Mouse (Mus musculus): ENCODE measurements around the gene F2r. TPM values are rescaled to one million over a fixed set of nuclear protein-coding genes. Genes with fewer than 3 reads are reported as not detected.

The F2r gene
- polyA plus RNA-seq, 1 experiment = 97.4 TPM

- Histone ChIP-seq H3K79me2 (ENCODE audit: control insufficient read depth, insufficient read depth) (no peaks in the 10 kb centered on the region), H3K36me3 (ENCODE audit: control insufficient read depth, insufficient read depth) (no peaks in the 10 kb centered on the region), H3ac (ENCODE audit: control insufficient read depth, insufficient read length, low read depth) (no peak overlapping the region), H3K27me3 (ENCODE audit: control insufficient read depth, insufficient read depth, insufficient read length) (no peaks in the 10 kb centered on the region), H3K4me3 (ENCODE audit: insufficient read depth, poor library complexity, severe bottlenecking) (no peak overlapping the region), H3K79me3 (ENCODE audit: low read depth) (no peaks in the 10 kb centered on the region)
- TF ChIP-seq CEBPB (IDR thresholded peaks at IDR 0.05; ENCODE audit: low read depth) (no peak), FOSL1 (IDR thresholded peaks at IDR 0.05; ENCODE audit: insufficient read depth, low read length, poor library complexity, severe bottlenecking) (no peak), MYOG (IDR thresholded peaks at IDR 0.05; ENCODE audit: control insufficient read depth, extremely low read depth, insufficient read length) (no peak), MAX (IDR thresholded peaks at IDR 0.05) (no peak), CTCF (IDR thresholded peaks at IDR 0.05; ENCODE audit: control insufficient read depth, insufficient read depth, insufficient read length) (no peak), USF1 (IDR thresholded peaks at IDR 0.05; ENCODE audit: low read depth) (no peak), MYOD1 (IDR thresholded peaks at IDR 0.05; ENCODE audit: control insufficient read depth, insufficient read length, low read depth) (no peak)
Measured at GRCm38 (mm10) chr13:95630747-95631146, 12.5 kb upstream of the F2r start.

GRCm38 (mm10) chr13:95629751-95630150 lies 11.5 kb upstream of the F2r start:
- Histone ChIP-seq H3K79me3 (ENCODE audit: low read depth) (no peaks in the 10 kb centered on the region), H3K4me3 (ENCODE audit: insufficient read depth, poor library complexity, severe bottlenecking) (no peak overlapping the region), H3K27me3 (ENCODE audit: control insufficient read depth, insufficient read depth, insufficient read length) (no peaks in the 10 kb centered on the region), H3K79me2 (ENCODE audit: control insufficient read depth, insufficient read depth) (no peaks in the 10 kb centered on the region), H3K36me3 (ENCODE audit: control insufficient read depth, insufficient read depth) (no peaks in the 10 kb centered on the region), H3ac (ENCODE audit: control insufficient read depth, insufficient read length, low read depth) (no peak overlapping the region)
- TF ChIP-seq MYOD1 (IDR thresholded peaks at IDR 0.05; ENCODE audit: control insufficient read depth, insufficient read length, low read depth) = no peak
- TF ChIP-seq USF1 (IDR thresholded peaks at IDR 0.05; ENCODE audit: low read depth) = no peak
- TF ChIP-seq FOSL1 (IDR thresholded peaks at IDR 0.05; ENCODE audit: insufficient read depth, low read length, poor library complexity, severe bottlenecking) = no peak
- TF ChIP-seq MYOG (IDR thresholded peaks at IDR 0.05; ENCODE audit: control insufficient read depth, extremely low read depth, insufficient read length) = no peak
- no peak for TF ChIP-seq CEBPB (IDR thresholded peaks at IDR 0.05; ENCODE audit: low read depth)
- TF ChIP-seq CTCF (IDR thresholded peaks at IDR 0.05; ENCODE audit: control insufficient read depth, insufficient read depth, insufficient read length) = no peak
- no peak for TF ChIP-seq MAX (IDR thresholded peaks at IDR 0.05)

GRCm38 (mm10) chr13:95626696-95627095 lies 8.4 kb upstream of the F2r start:
- no peaks in the 10 kb centered on the region for H3K79me2 ChIP-seq (ENCODE audit: control insufficient read depth, insufficient read depth)
- no peaks in the 10 kb centered on the region for H3K27me3 ChIP-seq (ENCODE audit: control insufficient read depth, insufficient read depth, insufficient read length)
- no peak overlapping the region for H3K4me3 ChIP-seq (ENCODE audit: insufficient read depth, poor library complexity, severe bottlenecking)
- no peaks in the 10 kb centered on the region for H3K79me3 ChIP-seq (ENCODE audit: low read depth)
- no peaks in the 10 kb centered on the region for H3K36me3 ChIP-seq (ENCODE audit: control insufficient read depth, insufficient read depth)
- no peak for TF ChIP-seq MYOD1 (IDR thresholded peaks at IDR 0.05; ENCODE audit: control insufficient read depth, insufficient read length, low read depth)
- no peak for TF ChIP-seq CTCF (IDR thresholded peaks at IDR 0.05; ENCODE audit: control insufficient read depth, insufficient read depth, insufficient read length)
- no peak for TF ChIP-seq USF1 (IDR thresholded peaks at IDR 0.05; ENCODE audit: low read depth)
- TF ChIP-seq CEBPB (IDR thresholded peaks at IDR 0.05; ENCODE audit: low read depth) = no peak
- TF ChIP-seq MYOG (IDR thresholded peaks at IDR 0.05; ENCODE audit: control insufficient read depth, extremely low read depth, insufficient read length) = no peak
- TF ChIP-seq MAX (IDR thresholded peaks at IDR 0.05) = no peak
- no peak for TF ChIP-seq FOSL1 (IDR thresholded peaks at IDR 0.05; ENCODE audit: insufficient read depth, low read length, poor library complexity, severe bottlenecking)
- H3ac ChIP-seq (ENCODE audit: control insufficient read depth, insufficient read length, low read depth) = no peak overlapping the region

- no peak overlapping the region for H3K4me3 ChIP-seq (ENCODE audit: insufficient read depth, poor library complexity, severe bottlenecking)
- no peaks in the 10 kb centered on the region for H3K36me3 ChIP-seq (ENCODE audit: control insufficient read depth, insufficient read depth)
- peaks cover 2% of the 10 kb centered on the region for H3K79me2 ChIP-seq (ENCODE audit: control insufficient read depth, insufficient read depth)
- H3K79me3 ChIP-seq (ENCODE audit: low read depth) = peaks cover under 1% of the 10 kb centered on the region
- no peak overlapping the region for H3ac ChIP-seq (ENCODE audit: control insufficient read depth, insufficient read length, low read depth)
- H3K27me3 ChIP-seq (ENCODE audit: control insufficient read depth, insufficient read depth, insufficient read length) = no peaks in the 10 kb centered on the region
- TF ChIP-seq MYOG (IDR thresholded peaks at IDR 0.05; ENCODE audit: control insufficient read depth, extremely low read depth, insufficient read length) (no peak), USF1 (IDR thresholded peaks at IDR 0.05; ENCODE audit: low read depth) (no peak), CEBPB (IDR thresholded peaks at IDR 0.05; ENCODE audit: low read depth) (no peak), CTCF (IDR thresholded peaks at IDR 0.05; ENCODE audit: control insufficient read depth, insufficient read depth, insufficient read length) (no peak), MYOD1 (IDR thresholded peaks at IDR 0.05; ENCODE audit: control insufficient read depth, insufficient read length, low read depth) (no peak), MAX (IDR thresholded peaks at IDR 0.05) (no peak), FOSL1 (IDR thresholded peaks at IDR 0.05; ENCODE audit: insufficient read depth, low read length, poor library complexity, severe bottlenecking) (no peak)
Measured at GRCm38 (mm10) chr13:95623042-95623441, 4.8 kb upstream of the F2r start.

- TF ChIP-seq USF1 (IDR thresholded peaks at IDR 0.05; ENCODE audit: low read depth) = no peak
- TF ChIP-seq MAX (IDR thresholded peaks at IDR 0.05) = no peak
- TF ChIP-seq CTCF (IDR thresholded peaks at IDR 0.05; ENCODE audit: control insufficient read depth, insufficient read depth, insufficient read length) = no peak
- TF ChIP-seq CEBPB (IDR thresholded peaks at IDR 0.05; ENCODE audit: low read depth) = no peak
- no peak for TF ChIP-seq MYOG (IDR thresholded peaks at IDR 0.05; ENCODE audit: control insufficient read depth, extremely low read depth, insufficient read length)
- TF ChIP-seq FOSL1 (IDR thresholded peaks at IDR 0.05; ENCODE audit: insufficient read depth, low read length, poor library complexity, severe bottlenecking) = no peak
- no peak for TF ChIP-seq MYOD1 (IDR thresholded peaks at IDR 0.05; ENCODE audit: control insufficient read depth, insufficient read length, low read depth)
- Histone ChIP-seq H3K36me3 (ENCODE audit: control insufficient read depth, insufficient read depth) (no peaks in the 10 kb centered on the region), H3K27me3 (ENCODE audit: control insufficient read depth, insufficient read depth, insufficient read length) (no peaks in the 10 kb centered on the region), H3ac (ENCODE audit: control insufficient read depth, insufficient read length, low read depth) (no peak overlapping the region), H3K79me2 (ENCODE audit: control insufficient read depth, insufficient read depth) (peaks cover 16% of the 10 kb centered on the region), H3K4me3 (ENCODE audit: insufficient read depth, poor library complexity, severe bottlenecking) (no peak overlapping the region), H3K79me3 (ENCODE audit: low read depth) (peaks cover 14% of the 10 kb centered on the region)
Measured at GRCm38 (mm10) chr13:95621563-95621962, 3.3 kb upstream of the F2r start.

- no peak overlapping the region for H3ac ChIP-seq (ENCODE audit: control insufficient read depth, insufficient read length, low read depth)
- no peak overlapping the region for H3K4me3 ChIP-seq (ENCODE audit: insufficient read depth, poor library complexity, severe bottlenecking)
- no peaks in the 10 kb centered on the region for H3K27me3 ChIP-seq (ENCODE audit: control insufficient read depth, insufficient read depth, insufficient read length)
- peaks cover 43% of the 10 kb centered on the region for H3K79me2 ChIP-seq (ENCODE audit: control insufficient read depth, insufficient read depth)
- peaks cover 41% of the 10 kb centered on the region for H3K79me3 ChIP-seq (ENCODE audit: low read depth)
- peaks cover 12% of the 10 kb centered on the region for H3K36me3 ChIP-seq (ENCODE audit: control insufficient read depth, insufficient read depth)
- TF ChIP-seq CEBPB (IDR thresholded peaks at IDR 0.05; ENCODE audit: low read depth) (no peak), CTCF (IDR thresholded peaks at IDR 0.05; ENCODE audit: control insufficient read depth, insufficient read depth, insufficient read length) (no peak), USF1 (IDR thresholded peaks at IDR 0.05; ENCODE audit: low read depth) (no peak), FOSL1 (IDR thresholded peaks at IDR 0.05; ENCODE audit: insufficient read depth, low read length, poor library complexity, severe bottlenecking) (no peak)
Measured at GRCm38 (mm10) chr13:95618859-95619258, 572 bp upstream of the F2r start.
